Mouse (Mus musculus) G1E (cell line): ENCODE measurements around the gene Slc29a2.

Experiments
- CTCF ChIP-seq: IDR thresholded peaks from 2 replicates; pipeline ENCODE4 v1.5.1; 2012; ENCODE audit warnings: low read depth, low read length, inconsistent platforms, mixed read lengths
- GATA1 ChIP-seq: IDR thresholded peaks from 2 replicates; pipeline ENCODE4 v1.6.1; 2012; ENCODE audit warnings: borderline replicate concordance, low read length, inconsistent platforms, mixed read lengths
- GATA2 ChIP-seq: IDR thresholded peaks from 2 replicates; pipeline ENCODE4 v1.6.1; 2012; ENCODE audit warnings: low read depth, low read length, inconsistent platforms, borderline replicate concordance
- POLR2AphosphoS5 ChIP-seq: IDR thresholded peaks from 2 replicates; pipeline ENCODE4 v1.6.1; 2012; ENCODE audit warnings: low read depth, low read length, inconsistent platforms; ENCODE audit not compliant: insufficient replicate concordance
- TAL1 ChIP-seq: conservative IDR thresholded peaks from 2 replicates; pipeline ENCODE4 v1.6.1; 2012; ENCODE audit warnings: low read depth, low read length, inconsistent platforms, mixed read lengths

DNA sequence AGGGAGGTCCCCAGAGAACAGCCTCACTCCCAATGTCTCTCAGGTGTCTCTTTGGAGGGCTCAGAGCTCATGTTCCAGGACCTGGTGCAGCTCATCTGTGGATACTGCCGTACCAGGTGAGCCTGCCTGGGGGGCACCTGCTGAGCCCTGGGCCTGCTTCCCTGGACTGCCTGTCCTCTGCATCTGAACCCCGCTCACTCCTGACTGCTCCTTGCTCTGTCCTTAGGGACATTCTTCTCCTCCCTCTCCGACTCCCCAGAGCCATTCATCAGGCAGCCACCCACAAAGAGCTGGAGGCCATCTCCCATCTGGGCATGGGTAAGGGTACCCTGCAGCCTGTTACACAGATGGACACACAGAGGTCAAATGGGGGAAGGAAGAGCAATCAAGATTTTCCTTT lies 27.9 kb downstream of the Slc29a2 start:
- no peak for TF ChIP-seq CTCF
- TF ChIP-seq GATA1: no peak
- no peak for TF ChIP-seq TAL1
- TF ChIP-seq POLR2AphosphoS5: no peak
- TF ChIP-seq GATA2: no peak
